Mouse (Mus musculus) gonadal fat pad, adult 2 months (tissue): Measurements from ENCODE around the gene Slc47a1. TPM values are rescaled to one million over a fixed set of nuclear protein-coding genes. Genes with fewer than 3 reads are reported as not detected.
A peak's percentile ranks its signal among the peaks of the same experiment; 100 is the strongest.
"Not testable (repeated sequence)": the region's sequence is repeated elsewhere in the genome, so short reads cannot be mapped to it uniquely, and the experiment has no call there.

Source experiments
- DNase-seq: peaks from one replicate; pipeline ENCODE4 v3.0.0-alpha.2; 2012; ENCODE audit warnings: low read depth
- polyA plus RNA-seq: library from polyadenylated mRNA; depleted of rRNA; stranded (reverse); fragments of >200 nt; gene quantifications from 2 replicates; pipeline ENCODE4 v1.2.3, GENCODE M21; 2012; rRNA removed

Slc47a1 gene
- 3.4 and 4.1 TPM in 2 replicates for polyA plus RNA-seq

GRCm38 (mm10) chr11:61377881-61378613 is at the start of gene Slc47a1:
Gene Slc47a1 (minus strand): TSS chr11:61378345.
- DNase-seq, result no peak

GRCm38 (mm10) chr11:61419253-61419652 is 41.1 kb upstream of the Slc47a1 start:
- no peak for DNase-seq

GRCm38 (mm10) chr11:61417945-61418551 is 39.9 kb upstream of the Slc47a1 start:
- DNase-seq, result no peak

DNA sequence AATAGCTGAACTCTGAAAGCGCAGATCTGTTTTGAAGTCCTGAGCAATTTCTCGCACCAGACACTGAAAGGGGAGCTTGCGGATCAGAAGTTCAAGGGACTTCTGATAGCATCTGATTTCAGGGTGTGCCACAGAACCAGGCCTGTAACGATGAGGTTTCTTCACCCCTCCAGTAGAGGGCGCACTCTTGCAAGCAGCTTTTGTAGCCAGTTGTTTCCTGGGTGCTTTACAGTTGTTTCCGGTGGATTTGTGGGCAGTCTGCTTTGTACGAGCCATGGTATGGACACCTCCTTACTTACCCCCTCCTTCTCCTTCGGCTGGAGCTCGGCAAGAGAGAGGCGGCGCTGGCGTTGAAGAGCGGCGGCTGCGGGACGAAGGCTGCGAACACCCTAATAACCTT is 38.4 kb upstream of the Slc47a1 start:
- DNase-seq, result not testable (repeated sequence)

GRCm38 (mm10) chr11:61415444-61415843 is 37.3 kb upstream of the Slc47a1 start:
- DNase-seq, result no peak

GRCm38 (mm10) chr11:61414560-61414959 is 36.4 kb upstream of the Slc47a1 start:
- DNase-seq, result no peak

DNA sequence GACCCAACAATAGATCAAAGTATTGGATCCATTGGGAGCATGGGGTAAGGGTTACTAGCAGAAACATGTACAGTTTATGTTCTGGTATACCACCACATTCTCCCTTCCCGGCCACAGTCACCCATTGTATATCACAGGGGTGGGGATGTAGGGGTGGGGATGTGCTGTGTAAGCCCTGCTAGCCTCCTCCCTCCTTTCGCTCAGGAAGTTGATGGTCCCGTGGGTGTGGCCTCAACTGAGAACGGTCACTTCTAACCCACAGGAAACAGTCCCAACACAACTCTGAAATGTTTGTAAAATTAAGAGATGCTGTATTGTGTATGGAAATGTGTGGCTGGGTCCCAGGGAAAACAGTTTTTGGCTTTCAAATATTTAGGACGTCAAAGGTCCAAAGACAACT is 35.3 kb upstream of the Slc47a1 start:
- no peak for DNase-seq

- no peak for DNase-seq
Measured at GRCm38 (mm10) chr11:61411809-61412208, 33.7 kb upstream of the Slc47a1 start.

- DNase-seq, result no peak
Measured at GRCm38 (mm10) chr11:61411221-61411620, 33.1 kb upstream of the Slc47a1 start.

DNA sequence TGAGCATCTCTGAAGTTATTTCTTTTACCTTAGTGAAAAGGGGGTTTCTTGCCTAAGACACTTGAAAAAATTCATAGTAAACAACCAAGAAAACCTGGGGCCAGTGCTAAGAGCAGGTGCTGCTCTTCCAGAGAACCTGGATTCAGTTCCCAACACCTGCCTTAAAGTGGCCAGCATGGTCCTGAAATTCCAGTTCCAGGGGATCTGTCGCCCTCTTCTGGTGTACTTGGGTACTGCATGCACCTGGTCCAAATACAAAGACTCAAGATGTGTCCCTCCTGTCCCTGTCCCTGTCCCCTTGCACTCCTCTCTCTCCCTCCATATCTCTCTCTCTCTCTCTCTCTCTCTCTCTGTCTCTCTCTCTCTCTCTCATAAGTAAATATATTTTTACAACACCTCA is 32.0 kb upstream of the Slc47a1 start:
- no peak for DNase-seq

- no peak for DNase-seq
Measured at GRCm38 (mm10) chr11:61409051-61409450, 30.9 kb upstream of the Slc47a1 start.

- no peak for DNase-seq
Measured at GRCm38 (mm10) chr11:61408184-61409027, 30.3 kb upstream of the Slc47a1 start.

GRCm38 (mm10) chr11:61407638-61408183 is 29.6 kb upstream of the Slc47a1 start:
- peak; percentile 42 for DNase-seq

- DNase-seq, result no peak
Measured at GRCm38 (mm10) chr11:61401794-61402193, 23.6 kb upstream of the Slc47a1 start.

DNA sequence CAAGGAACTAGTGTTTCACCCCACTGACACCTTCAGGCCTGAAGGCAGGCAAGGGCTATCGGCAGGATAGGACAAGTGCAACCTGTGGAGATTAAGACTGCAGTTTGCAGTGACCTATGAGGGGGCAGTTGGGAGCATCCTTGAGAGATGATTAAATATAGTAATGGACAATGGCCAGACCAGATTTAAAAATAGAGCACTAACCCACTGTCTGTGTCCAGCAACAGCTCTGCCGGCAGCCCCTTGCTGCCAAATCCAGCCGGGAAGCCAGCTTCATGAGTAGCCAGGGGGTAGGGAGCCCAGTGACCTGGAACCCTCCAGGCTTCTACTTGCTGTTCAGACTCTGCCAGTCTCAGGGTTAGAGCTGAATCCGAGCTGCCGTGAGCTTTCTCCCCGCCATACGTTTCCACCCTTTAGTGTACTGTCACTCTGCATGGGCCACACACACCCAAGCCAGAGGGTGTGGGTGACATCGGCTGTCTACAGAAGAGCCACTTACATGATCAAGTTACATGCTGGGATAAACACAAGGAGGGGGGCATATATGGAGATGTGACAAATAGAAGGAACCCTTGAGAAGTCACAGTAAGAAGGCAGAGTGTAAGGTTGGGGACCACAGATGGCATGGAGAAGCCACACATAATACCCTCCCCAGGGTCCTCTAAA is 22.7 kb upstream of the Slc47a1 start:
- no peak for DNase-seq

GRCm38 (mm10) chr11:61397423-61398043 is 19.4 kb upstream of the Slc47a1 start:
- not testable (repeated sequence) for DNase-seq

GRCm38 (mm10) chr11:61388936-61389335 is 10.8 kb upstream of the Slc47a1 start:
- DNase-seq, result no peak

DNA sequence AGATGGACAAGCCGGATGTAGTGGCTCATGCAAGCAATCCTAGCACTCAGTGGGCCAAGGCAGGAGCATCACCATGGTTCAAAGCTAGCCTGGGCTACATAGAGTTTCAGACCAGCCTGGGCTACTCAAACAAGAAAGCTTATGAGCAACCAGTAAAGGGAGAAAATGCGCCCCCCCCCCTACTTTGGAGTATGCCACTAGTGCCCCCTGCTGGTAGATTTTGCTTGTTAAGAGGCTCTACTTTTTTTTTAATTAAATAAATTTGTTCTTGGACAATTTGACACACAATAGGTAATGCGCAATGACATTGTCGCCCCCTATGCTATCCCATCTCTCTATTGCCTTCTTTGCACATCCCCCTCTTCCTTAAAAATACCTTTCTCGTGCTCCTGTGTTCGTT is 9.9 kb upstream of the Slc47a1 start:
- no peak for DNase-seq

DNA sequence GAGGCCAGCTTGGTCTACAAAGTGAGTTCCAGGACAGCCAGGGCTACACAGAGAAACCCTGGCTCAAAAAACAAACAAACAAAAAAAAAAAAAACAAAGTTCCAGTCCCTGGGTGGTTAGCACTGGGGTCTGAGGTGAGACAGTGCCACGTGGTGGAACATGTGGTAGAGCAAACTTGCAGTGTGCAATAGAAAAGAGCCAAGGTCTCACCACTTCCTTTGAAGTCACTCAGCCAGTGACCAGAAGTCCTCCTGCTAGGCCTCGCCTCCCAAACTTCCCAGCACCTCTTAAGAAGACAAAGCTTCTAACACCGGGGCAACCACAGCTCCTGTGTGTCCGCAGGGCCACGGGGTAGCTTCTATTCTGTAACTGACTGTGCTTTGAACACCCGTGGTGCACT is 9.1 kb upstream of the Slc47a1 start:
- DNase-seq, result no peak

DNA sequence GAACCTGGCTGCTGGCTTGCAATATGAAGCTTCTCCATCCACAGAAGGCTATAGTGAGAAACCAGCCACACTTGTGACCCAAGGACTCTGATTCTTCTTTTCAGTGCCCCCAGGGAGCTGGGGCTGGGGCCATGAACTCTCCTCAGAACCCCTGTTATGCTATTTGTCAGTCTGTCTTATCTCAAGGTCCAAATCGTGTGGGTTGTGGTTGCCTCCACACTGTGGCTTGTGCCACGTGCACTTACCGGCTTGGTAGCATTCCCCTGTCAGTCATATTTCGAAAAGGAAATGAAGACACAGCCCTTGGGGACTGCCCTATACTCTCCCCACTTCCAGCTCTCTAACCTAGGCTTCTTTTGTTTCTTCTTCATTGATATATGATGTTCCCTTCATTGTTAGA is 7.6 kb upstream of the Slc47a1 start:
- no peak for DNase-seq

DNA sequence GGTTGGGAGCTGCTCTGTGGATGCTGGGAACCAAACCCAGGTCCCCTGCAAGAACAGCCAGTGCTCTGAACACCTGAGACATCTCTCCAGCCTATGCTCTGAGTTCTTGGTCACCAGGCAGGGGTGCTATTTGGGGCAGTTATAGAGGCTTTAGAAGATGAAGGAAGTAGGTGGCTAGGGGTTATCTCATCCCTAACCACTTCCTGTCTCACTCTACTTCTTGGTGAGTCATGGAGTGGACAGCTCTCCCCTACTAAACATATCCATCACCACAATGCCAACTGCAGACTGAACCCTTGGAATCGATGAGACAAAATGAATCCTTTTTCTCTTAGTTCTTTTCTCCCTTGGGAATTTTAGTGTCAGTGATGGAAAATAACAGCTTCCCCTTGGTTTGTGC is 3.1 kb upstream of the Slc47a1 start:
- no peak for DNase-seq
